Mouse (Mus musculus): Measurements from ENCODE around the gene Stk11.

DNA sequence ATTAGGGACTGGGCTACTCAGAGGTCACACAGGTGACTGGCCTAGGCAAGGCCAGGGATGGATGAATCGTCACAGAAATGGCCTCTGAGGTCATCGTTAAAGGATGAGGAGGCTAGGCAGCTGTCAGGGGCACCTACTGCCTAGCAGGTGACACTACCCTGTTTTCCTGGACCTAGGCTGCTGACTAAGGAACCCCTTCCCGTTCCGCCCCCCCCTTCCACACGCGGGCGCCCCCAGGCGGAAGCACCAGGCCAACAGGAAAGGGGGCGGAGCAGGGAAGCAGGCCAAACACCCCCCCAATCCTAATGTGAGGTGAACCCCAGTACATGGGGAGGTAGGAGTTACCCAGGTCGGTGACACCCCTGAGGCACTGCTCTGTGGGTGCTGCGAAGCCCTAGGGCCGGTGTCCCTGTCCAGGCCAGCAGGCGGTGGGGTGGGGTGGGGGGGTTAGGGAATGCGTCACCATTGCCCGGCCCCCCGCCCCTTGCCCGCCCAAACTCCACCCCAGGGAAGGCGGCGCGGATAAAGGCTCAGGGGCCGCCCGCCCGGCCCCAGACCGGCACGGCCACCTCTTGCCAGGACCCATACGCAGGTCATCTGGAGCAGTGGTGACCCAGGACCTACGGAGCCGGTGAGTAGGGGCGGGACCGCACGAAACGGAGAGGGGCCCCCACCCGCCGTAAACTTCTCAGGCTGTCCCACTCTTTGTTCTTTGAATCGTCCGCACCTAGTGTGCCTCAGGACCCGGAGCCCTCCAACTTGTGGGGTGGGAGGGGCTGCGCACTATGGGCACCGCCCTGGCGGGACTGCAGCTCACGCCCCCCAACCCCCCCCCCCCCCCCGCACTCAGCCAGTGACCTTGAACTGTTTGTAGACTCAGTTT is 32.4 kb downstream of the Stk11 start, which contains the start of gene Midn:
- TF ChIP-seq HCFC1 (IDR thresholded peaks at IDR 0.05; ENCODE audit: borderline replicate concordance, insufficient read depth, low read length), result no peak
- TF ChIP-seq ZNF384 (IDR thresholded peaks at IDR 0.05; ENCODE audit: low read depth, low read length), result no peak
- TF ChIP-seq ZC3H11A (IDR thresholded peaks at IDR 0.05; ENCODE audit: borderline replicate concordance, low read depth, low read length), result no peak
